Mouse (Mus musculus) layer of hippocampus, postnatal 14 days (tissue): ENCODE results near the gene Mab21l3. TPM values are rescaled to one million over a fixed set of nuclear protein-coding genes. Genes with fewer than 3 reads are reported as not detected.
"Not testable (repeated sequence)": the region's sequence is repeated elsewhere in the genome, so short reads cannot be mapped to it uniquely, and the experiment has no call there.

Experiments used
- DNase-seq, 2 experiments: peaks; one replicate each; pipeline ENCODE4 v3.0.0; 2021 to 2022; ENCODE audit warnings: low spot score in 2 of 2, mixed read lengths in 1 of 2
- total RNA-seq, 2 experiments: library from RNA; stranded (reverse); gene quantifications; 2 replicates each; pipeline ENCODE4 v1.2.3; 2021

The Mab21l3 gene
- total RNA-seq, 2 experiments from 2014 or later, result 0.18 TPM; not detected in 1

- DNase-seq, result no peak
These were observed 6.2 kb downstream of the Mab21l3 start for GRCm38 (mm10) chr3:101842372-101843094.

- no peak for DNase-seq
These were observed 9.4 kb downstream of the Mab21l3 start for GRCm38 (mm10) chr3:101839327-101839726.

- DNase-seq, result no peak
These were observed 11.8 kb downstream of the Mab21l3 start for GRCm38 (mm10) chr3:101836971-101837370.

GRCm38 (mm10) chr3:101836532-101836931, 12.2 kb downstream of the Mab21l3 start:
- DNase-seq, result no peak

DNA sequence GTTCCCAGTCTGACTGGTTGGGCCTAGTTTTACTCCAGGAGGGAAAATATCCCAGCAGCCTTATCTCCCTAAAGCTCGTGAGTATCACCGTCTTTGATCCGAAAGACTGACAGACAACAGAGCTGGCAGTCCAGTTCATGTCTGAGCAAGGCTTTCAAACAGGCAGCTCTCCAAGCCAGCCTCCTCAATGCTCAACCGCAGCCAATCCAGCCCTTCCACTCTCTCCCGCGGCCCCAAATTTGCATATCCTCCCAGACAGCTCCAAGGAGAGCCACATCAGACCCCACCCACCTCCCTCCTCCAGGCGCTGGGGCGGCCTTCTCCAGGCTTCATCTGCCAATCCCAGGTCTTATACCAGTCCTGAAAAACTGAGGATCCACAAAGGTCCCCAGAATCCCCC, 12.7 kb downstream of the Mab21l3 start:
- DNase-seq, result peak in 1 of 2 experiments; percentile 31

DNA sequence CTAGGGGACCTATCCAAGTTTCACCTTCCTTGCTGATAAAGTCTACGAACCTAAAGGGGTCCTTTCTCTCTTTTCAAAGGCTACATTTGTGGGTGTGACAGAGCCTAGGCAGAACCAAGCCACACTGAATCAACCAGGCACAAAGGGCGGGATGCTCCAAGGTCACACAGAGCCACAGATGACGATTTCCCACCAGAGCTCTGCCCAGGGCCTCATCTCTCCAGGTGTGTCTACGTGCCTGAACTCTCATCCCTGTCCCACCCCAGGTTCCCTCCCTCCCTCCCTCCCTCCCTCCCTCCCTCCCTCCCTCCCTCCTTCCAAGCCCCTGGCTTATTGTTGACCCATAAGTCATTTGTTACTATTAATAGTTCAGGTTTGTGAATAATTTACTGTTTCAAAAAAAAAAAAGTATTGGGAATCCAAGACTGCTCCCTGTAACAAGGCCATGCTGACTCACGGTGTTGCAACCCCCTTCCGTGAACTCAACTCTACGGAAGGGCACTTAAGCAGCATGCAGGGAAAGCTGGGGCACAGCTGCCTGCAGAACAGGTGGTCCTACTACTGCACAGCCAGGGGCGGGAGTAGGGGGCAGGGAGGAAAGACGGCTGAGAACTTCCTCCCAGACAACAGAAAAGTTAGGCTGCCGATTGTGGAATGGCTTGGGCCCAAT, 17.4 kb downstream of the Mab21l3 start:
- no peak for DNase-seq

DNA sequence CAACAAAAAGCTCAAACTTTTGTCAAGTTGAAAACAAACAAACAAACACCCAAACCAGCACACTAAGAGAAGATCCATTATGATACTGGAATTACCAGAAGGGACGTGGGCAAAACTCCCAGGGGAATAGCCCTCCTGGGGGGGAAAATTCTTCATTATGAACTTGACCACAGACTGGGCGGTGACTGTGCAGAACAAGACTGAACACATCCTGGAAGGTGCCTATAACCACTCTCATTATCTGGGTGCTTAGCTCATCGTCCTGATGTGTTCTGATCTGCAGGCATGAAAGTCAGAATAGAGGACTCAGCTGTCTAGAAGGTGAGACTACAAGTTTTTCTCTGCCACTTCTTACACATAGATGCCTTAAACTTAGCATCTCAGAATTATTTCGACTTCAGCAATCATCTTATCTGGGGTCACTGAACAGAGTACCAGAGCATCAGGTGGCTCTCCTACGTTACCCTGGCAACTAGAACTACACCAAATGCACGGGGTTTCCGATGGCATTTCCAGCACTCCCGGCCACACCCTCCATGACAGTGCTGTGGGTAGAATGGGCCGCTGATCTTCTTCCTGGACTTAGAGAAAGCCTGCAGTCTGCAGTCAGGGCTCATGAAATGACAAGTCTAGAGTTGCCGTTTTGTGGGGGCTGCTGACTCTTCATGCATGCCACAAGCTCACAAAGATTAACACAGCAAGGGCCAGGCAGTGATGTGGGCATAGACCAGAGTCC, 18.7 kb downstream of the Mab21l3 start:
- no peak for DNase-seq

DNA sequence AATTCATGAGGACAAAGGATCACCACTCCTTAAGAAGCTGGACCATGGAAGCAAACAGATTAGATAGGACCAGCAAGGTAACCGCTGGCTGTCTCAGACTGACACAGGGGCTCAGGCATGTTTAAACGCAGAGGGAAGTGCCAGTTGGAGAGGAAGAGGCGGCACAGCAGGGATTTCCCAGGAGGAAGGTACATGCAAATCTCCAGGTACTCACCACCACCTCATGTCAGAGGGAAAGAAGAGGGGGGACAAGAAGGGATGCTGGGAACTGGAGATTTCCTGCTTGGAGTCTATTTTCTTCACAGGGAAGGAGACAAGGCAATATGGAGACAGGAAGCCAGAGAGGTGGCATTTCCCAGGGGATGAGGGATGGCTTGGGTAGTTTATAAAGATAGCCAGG, 20.2 kb downstream of the Mab21l3 start:
- no peak for DNase-seq

GRCm38 (mm10) chr3:101827220-101827715, 21.5 kb downstream of the Mab21l3 start:
- no peak for DNase-seq

DNA sequence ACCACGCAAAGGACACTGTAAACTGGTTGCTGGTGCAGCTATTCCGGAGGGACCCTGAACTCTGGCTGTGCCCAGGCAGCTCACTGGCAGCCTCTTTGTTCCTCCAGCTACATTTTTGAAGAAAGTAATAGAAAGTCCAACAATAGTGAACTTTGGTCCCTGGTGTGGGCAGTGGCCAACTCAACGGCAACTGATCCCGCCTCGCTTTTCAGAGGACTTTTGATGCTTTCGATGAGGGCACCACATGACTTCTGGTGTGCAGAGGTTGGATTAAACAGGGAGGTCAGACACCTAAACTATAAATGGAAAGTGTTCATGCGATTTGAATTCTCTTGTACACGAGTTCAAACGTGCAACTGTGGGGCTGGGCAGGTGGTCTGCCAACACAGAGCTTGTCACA, 24.4 kb downstream of the Mab21l3 start:
- no peak for DNase-seq

- DNase-seq, result no peak
These were observed 26.7 kb downstream of the Mab21l3 start for GRCm38 (mm10) chr3:101822052-101822451.

DNA sequence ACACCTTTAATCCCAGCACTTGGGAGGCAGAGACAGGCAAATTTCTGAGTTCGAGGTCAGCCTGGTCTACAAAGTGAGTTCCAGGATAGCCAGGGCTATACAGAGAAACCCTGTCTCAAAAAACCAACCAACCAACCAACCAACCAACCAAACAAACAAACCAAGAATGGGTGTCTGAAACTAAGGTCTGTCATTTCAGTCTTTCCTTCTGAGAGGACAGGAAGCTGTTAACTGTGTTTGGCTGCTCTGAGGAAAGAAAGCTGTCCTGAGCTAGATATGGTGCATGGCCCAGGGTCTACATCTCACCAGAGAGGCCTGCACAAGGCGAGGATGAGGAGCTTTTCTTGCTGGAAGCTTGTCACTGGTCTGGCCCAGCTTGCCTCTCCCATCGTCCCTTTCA, 28.1 kb downstream of the Mab21l3 start:
- not testable (repeated sequence) for DNase-seq

- no peak for DNase-seq
These were observed 32.8 kb downstream of the Mab21l3 start for GRCm38 (mm10) chr3:101816006-101816405.

- no peak for DNase-seq
These were observed 34.0 kb downstream of the Mab21l3 start for GRCm38 (mm10) chr3:101814790-101815189.

DNA sequence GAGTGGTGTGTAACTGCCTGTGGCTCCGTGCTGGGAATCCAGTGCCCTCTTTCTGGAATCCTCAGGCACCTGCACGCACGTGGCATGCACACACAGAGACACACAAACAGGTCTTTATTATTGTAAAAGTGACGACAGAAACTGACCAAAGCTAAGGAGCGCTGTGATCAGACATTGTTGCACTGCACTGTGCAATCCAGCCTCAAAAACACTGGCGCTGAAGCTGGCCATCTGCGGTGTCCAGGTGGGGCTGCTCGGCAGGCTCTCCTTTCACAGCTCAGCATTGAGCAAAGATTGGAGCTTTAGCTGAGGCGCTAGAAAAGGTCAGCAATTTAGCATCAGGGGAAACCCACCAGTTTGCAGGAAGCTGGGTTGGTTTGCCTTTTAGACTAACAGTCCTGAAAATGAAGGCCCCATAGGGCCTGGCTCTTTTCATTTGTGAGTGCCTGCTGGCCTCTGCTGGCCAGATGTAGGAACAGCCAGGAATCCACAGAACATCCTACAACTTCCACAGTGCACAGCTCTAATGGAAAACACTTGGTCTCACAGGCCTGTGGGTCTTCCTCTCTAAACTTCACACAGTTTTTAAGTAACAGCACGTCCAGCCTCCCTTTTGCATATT, 36.3 kb downstream of the Mab21l3 start:
- peak; percentile 76 to 84 for DNase-seq

DNA sequence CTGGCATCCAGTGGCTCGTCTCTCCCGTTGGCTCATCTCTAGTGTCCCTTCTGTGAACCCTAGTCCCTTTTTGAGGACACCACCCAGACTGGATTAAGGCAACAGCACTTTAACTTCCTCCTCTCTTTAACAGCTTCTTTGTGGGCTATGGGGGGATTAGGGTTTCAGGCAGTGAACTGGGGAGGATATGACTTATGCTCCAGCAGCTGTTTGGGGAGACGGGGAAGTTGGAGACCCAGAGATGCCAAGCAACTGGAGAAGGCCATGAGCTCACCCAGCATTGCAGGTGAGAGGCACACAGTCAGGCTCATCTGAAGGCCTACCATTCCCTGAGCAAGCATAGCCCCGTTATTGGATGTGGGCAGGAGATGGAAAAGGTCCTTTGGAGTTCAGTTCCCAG, 36.8 kb downstream of the Mab21l3 start:
- DNase-seq, result no peak

DNA sequence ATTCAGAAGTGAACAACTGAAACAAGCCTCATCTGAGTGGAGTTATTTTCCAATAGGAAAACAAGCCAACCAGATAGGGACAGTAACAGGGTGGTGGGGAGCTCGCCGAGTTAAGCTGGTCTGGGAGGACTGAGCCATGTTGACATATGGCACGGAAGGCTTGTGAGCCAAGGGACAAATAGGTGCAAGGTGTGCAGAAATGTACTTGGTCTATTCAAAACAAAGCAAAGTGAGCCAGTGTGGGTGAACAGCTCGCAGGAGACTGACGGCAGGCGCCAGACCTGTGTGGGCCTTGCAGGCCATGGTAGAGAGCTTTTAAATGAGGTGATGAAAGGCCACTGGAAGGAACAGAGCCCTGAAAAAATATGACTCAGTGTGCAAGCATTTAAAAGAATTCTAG, 41.1 kb downstream of the Mab21l3 start:
- no peak for DNase-seq

DNA sequence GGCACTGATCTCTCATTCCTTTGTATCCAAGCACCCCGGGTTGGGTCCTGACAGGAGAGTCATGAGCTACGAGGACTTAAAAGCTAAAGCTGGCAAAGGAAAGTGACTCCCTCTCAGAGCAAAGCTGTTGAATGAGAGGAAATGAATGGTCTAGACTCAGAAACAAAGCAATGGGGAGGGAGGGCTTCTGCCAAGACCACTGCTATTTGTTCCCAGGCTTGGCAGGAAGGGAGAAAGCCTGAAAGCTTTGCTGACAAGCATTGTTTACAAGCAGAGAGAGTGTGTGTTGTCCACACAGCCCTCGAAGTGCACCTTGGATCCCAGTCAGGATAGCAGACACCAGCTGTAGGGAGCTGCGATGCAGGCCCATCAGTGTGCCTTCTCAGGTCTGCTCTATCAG, 41.8 kb downstream of the Mab21l3 start:
- DNase-seq, result peak in 1 of 2 experiments; percentile 65

GRCm38 (mm10) chr3:101806149-101806548, 42.6 kb downstream of the Mab21l3 start:
- peak; percentile 89 to 91 for DNase-seq

- DNase-seq, result no peak
These were observed 43.2 kb downstream of the Mab21l3 start for GRCm38 (mm10) chr3:101805562-101806004.

- DNase-seq, result no peak
These were observed 43.7 kb downstream of the Mab21l3 start for GRCm38 (mm10) chr3:101804971-101805561.
